ENCODE assay signal across 18 mouse cellular contexts in the genomic region with DNA sequence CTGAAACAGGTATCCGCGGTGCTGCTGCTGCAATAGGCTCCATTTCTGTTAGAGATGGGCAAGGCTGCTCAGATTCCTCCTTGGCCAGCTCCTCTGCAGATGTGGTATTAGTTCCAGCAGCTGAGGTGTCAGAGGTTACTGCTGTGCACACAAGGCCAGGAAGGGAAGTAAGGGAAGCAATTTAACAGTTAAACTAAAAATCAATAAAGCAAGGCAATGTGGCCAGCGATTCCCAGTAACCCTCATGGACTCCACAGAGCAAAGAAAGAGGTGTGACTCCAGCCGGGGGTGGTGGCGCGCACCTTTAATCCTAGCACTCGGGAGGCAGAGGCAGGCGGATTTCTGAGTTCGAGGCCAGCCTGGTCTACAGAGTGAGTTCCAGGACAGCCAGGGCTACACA. TPM values are rescaled to one million over a fixed set of nuclear protein-coding genes. Genes with fewer than 3 reads are reported as not detected.
"Had no signal": no experiment of that assay in that cellular context is flagged by ENCODE, and none has a peak within 500 bp of the region (broad histone marks: within the 10 kb centered on the region; RNA-seq: fewer than 3 reads in every experiment).

No protein-coding gene starts in this region.

- H3K27me3 ChIP-seq: neural tube, embryonic 13.5 days; neural tube, embryonic 15.5 days; stomach, embryonic 15.5 days had no signal

- H3K27ac ChIP-seq: neural tube, embryonic 13.5 days; neural tube, embryonic 15.5 days; stomach, embryonic 15.5 days; stomach, postnatal 0 days had no signal

- H3K4me1 ChIP-seq: neural tube, embryonic 13.5 days; neural tube, embryonic 15.5 days; stomach, embryonic 15.5 days had no signal

- H3K4me3 ChIP-seq: neural tube, embryonic 13.5 days; neural tube, embryonic 15.5 days; stomach, embryonic 15.5 days had no signal

- H3K9me3 ChIP-seq: neural tube, embryonic 13.5 days; neural tube, embryonic 15.5 days; stomach, embryonic 15.5 days had no signal

- DNase-seq: retina, postnatal 1 day; right cerebral cortex, adult 18-20 months; right cerebral cortex, postnatal 14 days; right cerebral cortex, postnatal 25 days; right cerebral cortex, postnatal 4 days; spleen, adult 18-20 months; thymus, adult 18-20 months; thymus, adult 2 months; thymus, postnatal 14 days; thymus, postnatal 25 days; thymus, postnatal 36 days; thymus, postnatal 4 days had no signal

- H3K9ac ChIP-seq: neural tube, embryonic 13.5 days; neural tube, embryonic 15.5 days; stomach, embryonic 15.5 days had no signal

- H3K4me2 ChIP-seq: neural tube, embryonic 13.5 days; neural tube, embryonic 15.5 days; stomach, embryonic 15.5 days had no signal

RNA-seq across cellular contexts. Expression of gene Il1a, which starts 39.2 kb away (rescaled TPM):
- polyA plus RNA-seq: stomach, embryonic 14.5 days; urinary bladder, adult 2 months had no signal
